Mouse (Mus musculus): ENCODE measurements around the gene Dnase2a.

The Dnase2a gene

GRCm38 (mm10) chr8:84936041-84936961 is 27.9 kb downstream of the Dnase2a start:
- no peak for DNase-seq (ENCODE audit: low read depth, low spot score)

DNA sequence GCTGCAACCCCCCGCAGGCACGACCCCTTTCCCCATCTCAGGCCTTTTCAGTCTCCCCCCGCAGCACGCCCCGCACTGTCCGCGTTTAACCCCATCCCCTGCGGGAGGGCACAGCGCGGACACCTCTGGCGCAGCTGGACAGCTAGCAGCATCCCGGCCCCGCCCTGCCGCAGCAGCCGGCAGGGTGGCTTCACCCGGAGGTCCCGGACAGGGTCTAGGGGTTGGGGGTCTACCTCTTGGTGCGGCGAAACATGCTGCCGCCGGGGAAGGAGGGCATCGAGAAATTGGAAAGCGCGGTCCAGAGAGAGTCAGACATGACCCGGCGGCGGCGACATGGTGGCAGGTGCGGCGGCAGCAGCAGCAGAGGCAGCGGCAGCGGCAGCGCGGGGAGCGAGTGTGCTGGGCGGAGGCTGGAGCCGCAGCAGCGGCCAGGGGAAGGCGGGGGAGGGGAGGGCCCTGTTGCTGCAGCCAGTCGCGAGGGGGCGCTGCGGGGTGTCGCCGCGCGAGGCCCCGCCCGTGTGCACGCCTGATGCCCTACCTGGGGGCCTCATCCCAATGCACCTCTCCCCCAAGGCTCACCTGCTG is 28.7 kb downstream of the Dnase2a start, which contains the start of gene Mast1:
Mast1 (minus strand) TSS at position 398 of the 585 bp plus-strand sequence.
- peak; percentile 76 for DNase-seq (ENCODE audit: low read depth, low spot score)

DNA sequence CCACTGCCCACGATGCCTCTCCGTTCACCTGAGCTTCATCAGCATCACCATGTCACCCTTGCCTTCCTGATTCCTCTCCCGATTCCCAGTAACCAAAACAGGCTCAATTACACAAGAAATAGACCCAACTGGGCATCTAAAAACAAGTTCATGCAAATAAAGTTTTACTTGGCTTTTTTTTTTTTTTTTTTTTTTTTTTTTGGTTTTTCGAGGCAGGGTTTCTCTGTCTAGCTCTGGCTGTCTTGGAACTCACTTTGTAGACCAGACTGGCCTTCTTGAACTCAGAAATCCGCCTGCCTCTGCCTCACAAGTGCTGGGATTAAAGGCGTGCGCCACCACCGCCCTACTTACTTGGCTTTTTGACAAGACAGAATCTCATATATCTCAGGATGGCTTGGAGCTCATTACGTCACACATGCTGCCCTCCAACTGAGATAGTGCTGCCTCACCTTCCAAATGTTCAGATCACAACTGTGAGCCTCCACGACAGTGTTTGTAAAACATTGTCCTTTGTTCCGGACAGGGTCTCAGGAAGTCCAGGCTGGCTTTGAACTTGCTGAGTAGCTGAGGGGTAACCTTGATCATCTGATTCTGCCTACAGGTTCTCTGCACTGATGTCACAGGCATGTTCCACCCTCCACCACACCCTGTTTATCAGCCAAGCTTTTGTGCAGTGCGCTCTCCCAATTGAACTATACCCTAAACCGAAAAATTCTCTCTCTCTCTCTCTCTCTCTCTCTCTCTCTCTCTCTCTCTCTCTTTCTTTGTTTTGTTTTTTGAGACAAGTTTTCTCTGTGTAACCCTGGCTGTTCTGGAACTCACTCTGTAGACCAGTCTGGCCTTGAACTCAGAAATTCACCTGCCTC is 29.5 kb downstream of the Dnase2a start:
- no peak for DNase-seq (ENCODE audit: low read depth, low spot score)

- no peak for DNase-seq (ENCODE audit: low read depth, low spot score)
Observed at GRCm38 (mm10) chr8:84943699-84944098, 35.3 kb downstream of the Dnase2a start.

DNA sequence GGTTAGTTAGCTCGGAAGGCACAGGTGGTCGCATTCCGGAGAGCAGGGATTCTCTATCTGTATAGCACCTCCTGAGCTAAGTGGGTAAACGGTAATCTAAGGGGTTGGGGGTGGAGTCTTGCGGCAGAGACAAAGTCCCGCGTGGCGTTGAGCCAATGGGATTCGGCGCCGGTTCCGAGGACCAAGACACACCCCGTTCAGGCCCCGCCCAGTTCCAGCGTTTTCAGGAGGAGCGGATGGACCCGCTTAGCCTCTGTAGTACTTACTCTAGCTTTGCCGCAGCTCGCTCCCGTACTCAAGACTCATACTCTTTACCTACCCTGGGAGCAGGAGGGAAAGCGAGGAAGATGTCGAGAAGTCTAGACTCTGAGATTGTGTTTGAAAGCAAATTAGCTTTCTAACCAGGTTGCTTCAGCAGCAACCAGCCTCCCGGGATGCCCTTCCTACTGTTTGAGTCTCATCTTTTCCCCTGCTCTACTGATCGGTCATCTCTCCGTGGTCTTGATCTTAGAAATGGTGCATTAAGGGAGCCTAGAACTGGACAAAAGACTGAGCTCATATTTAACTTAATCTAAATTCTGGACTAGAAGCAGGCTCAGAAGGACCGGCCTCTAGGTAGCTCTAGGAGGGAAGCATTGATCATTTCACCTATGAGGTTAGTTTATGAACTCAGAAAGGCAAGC is 36.3 kb downstream of the Dnase2a start:
- peak; percentile 55 for DNase-seq (ENCODE audit: low read depth, low spot score)

DNA sequence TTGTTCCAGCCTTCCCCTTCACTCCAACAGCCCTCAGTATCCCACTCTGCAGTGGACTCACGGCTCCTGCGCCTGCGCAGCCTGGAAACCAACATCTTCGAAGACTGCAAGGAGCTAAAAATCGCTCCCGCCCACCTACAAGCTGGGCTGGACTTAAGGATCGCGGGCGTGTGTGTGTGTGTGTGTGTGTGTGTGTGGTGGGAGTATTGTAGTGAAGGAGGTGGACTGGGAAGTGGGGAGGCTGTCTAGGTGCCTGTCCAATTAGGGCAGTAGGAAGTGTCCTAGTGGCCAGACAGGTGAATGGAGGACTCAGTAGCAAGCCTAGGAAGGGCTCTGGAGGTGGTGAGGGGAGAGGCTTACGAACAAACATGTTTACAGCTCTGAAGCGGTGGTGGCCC is 36.9 kb downstream of the Dnase2a start:
- no peak for DNase-seq (ENCODE audit: low read depth, low spot score)

- DNase-seq (ENCODE audit: low read depth, low spot score), result no peak
Observed at GRCm38 (mm10) chr8:84945633-84946527, 37.5 kb downstream of the Dnase2a start.

DNA sequence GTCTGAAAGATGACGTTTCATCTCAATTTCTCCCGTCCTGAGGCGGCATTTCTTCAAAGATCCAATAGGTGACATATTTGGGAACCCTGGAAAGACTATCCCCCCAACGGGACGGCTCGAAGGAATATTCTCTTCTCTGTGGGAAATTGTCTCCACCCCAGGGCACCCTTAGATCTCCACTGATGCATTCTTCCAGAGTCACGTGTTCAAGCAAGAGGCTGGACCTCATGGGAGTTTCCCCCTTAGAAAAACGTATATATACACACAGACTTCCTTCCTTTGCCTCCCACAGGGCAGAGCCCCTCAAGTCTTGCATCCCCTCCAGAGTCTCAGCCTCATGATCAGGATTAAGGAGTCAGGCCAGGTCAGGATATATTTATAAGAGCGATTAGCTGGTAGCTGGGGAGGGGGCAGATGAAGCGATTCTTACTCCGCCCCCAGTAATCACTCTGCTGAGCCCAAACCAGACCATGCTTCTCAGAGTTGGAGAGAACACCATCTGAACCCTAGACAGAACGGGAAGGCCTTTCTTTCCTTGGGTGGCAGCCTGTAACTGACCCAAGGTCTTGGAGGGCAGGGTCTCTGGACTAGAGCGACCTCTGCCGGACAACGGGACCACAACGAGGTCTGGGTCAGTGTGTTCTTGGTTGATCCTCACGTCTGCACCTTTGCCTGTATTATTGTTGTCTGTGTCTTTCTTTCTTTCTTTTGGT is 38.3 kb downstream of the Dnase2a start, which contains the start of gene Rtbdn:
Rtbdn (plus strand) TSS at position 464 of the 713 bp plus-strand sequence.
- no peak for DNase-seq (ENCODE audit: low read depth, low spot score)

DNA sequence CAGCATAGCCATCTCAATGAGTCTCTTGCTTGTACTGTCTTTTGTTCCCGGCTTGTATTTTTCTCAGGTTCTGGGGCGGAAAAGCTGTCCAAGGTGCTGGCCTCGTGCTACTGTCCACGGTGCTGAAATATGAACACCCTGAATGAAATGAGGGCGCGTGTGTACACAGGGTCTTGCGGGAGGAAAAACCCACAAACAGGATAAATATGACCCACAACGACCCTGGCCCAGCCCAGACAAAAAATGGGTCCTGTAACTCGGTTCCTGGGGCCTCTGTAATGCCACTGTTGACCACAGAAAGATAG is 38.8 kb downstream of the Dnase2a start:
- peak; percentile 44 for DNase-seq (ENCODE audit: low read depth, low spot score)

DNA sequence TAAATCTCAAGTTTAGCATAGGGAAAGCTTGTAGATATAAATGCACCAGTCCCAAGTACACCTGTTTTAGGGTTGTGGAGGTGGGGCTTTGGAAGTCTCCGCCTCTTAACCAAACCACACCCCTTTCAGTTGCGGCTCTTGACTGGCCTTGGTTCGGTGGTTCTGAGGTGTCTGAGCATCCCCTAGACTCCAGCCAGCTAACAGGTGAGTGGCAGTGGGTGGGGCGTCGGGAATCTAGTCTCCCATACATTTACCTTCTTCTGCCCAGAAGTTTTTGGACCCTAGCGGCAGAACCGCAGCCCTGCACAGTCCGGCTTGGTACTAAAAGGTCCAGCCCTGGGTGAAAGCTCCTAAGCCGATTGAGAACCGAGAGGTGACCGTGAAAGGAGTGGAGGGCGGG is 41.4 kb downstream of the Dnase2a start:
- DNase-seq (ENCODE audit: low read depth, low spot score), result no peak

GRCm38 (mm10) chr8:84952612-84953255 is 44.4 kb downstream of the Dnase2a start:
- peak; percentile 43 for DNase-seq (ENCODE audit: low read depth, low spot score)

DNA sequence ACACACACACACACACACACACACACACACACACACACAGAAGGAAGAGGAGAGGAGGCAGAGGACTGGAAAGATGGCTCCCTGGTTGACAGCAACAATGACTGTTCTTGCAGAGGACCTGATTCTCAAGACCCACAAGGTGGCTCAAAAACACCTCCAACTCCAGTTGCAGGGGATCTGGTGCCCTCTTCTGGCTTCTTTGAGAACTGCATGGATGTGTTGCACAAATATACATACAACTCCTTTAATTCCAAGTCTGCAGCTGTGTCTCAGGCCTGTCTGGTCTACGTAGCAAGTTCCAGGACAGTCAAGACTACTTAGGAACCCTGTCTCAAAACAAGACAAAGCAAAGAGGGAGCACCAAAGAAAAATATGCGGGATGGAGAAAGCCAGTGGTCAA is 48.4 kb downstream of the Dnase2a start:
- peak; percentile 74 for DNase-seq (ENCODE audit: low read depth, low spot score)

- DNase-seq (ENCODE audit: low read depth, low spot score), result no peak
Observed at GRCm38 (mm10) chr8:84959811-84960210, 51.5 kb downstream of the Dnase2a start.

GRCm38 (mm10) chr8:84963952-84964351 is 55.6 kb downstream of the Dnase2a start:
- DNase-seq (ENCODE audit: low read depth, low spot score), result no peak

DNA sequence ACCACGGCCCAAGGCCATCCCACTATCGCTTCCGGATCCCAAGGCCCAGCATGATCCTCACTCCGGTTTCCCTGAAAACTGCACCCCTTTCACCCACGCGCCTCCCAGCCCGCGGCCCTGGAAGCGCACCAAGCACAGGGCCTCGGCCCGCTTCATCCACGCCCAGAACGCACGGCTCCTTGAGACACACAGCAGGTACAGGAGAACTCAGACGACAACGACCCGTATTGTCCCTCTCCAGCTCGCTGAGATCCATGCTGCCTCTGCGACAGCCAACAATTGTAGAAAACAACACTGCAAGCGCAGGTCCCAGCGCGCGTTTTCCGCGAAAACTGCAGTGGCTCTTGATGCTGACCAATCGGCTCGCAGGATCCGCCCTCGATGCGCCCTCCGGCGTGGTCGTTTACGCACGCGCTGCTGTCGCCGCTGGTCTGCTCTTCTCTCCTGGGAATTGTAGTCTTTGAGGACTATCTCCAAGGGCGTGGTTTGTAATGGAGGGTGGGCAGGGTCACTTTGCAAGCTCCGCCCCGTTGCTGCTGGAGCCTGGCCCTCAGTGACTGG is 57.5 kb downstream of the Dnase2a start:
- DNase-seq (ENCODE audit: low read depth, low spot score), result peak; percentile 96

DNA sequence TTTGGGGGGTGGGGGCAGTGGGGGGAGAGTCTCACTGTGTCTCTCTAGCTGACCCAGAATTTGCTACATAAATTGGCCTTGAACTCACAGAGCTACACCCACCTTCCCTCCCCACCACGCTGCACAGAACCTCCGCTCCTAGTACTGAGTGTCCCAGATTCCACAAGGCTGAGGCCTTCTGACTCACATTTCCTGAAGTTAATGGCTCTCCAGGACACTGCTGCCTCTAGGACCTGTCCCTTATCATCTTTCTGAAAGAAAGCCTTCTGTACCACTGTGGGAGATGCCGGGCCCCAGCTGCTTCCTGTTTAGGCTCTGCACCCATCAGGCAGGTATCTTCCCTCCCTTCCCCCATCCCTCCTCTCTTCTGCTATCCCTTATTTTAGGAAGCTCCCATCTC is 58.2 kb downstream of the Dnase2a start:
- no peak for DNase-seq (ENCODE audit: low read depth, low spot score)

DNA sequence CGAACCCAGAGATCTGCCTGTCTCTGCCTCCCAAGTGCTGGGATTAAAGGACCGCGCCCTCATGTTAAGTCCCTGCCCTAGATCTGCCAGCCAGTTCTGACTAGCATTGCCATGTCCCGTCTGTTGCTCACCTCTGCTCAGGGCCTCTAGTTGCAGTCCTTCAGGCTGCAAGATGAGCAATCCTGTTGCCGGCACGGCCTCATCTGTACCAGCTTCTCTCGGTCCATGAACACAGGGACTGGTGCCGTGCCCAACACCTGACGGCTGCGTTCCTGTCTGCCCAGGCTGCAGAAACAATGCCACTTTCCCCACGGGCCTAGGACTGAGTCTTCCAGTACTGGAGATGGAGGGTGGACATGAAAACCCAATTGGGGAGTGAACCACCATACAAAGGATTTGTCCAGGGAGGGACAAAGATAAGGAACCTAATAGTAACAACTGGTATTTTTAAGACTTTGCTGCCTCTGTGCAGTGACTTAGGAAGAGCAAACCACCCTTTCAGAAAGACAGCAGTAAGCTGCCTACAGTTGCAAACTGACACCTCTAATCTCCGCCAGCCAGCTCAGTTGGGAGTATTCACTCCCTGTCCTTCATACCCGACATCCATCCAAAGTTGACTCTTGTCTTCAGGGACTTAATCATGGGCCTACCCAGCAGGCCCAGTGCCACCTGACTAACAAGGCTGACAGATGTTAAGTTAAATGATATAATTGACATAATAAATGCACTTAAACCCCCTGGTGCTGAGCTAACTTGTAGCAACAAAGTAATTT is 59.4 kb downstream of the Dnase2a start:
- no peak for DNase-seq (ENCODE audit: low read depth, low spot score)

DNA sequence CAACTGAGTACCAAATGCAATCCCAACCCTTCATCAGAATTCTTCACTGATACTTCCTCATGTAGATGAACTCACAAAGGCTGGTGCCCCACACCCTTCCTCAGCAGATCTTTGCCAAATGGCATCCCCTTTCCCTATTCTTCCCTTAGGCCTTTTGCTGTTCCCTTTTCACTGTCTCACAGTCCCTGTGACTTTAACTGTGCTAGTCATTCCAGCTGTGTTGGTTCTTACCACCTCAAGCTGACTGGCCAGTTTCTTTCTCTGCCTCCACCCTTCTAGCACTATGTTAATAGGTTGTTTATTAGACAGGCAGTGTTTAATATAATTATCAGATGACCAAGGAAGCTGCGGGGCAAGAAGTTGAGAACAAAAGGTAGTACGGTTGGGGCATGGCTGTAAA is 60.3 kb downstream of the Dnase2a start:
- no peak for DNase-seq (ENCODE audit: low read depth, low spot score)
